Mouse (Mus musculus): ENCODE measurements at regions not wholly inside any gene's neighbourhood (a gene's known extent, or its start where the extent isn't known, plus 50 kb on each side); places are given as distances from the start of the nearest gene placed in this dataset.

DNA sequence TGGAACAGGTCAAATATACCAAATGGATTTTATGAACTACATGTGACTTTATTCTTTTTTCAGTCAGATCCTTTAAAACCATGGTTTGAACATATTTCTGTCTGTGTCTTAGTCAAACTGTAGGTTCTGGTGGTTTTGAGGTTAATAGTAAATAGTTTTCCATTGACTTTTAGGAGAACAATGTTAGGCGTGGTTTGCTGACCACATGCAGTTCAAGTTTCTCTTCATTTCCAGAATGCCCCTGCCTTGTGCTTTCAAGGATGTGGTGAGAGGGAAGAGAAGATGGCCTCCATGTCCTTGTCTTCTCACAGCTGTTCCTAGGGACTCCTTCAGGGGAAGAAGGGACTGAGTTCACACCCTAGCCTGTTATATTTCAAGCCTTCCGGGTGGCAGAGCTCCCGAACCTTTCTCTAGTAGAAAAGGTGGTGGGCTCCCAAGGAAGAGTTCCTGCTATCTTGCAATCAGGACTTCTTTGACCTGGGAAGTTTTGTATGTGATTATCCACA lies 76.1 kb upstream of the Ufm1 start:
- TF ChIP-seq CTCF (IDR thresholded peaks at IDR 0.05; ENCODE audit: borderline replicate concordance, extremely low read depth, insufficient read depth, insufficient read length): no peak
- TF ChIP-seq POLR2A (IDR thresholded peaks at IDR 0.05; ENCODE audit: borderline replicate concordance, extremely low read depth, insufficient read depth, insufficient read length, poor library complexity, severe bottlenecking): no peak

All from brain, embryonic 14.5 days (tissue).